Mouse (Mus musculus): ENCODE measurements around the gene Oas3.

DNA sequence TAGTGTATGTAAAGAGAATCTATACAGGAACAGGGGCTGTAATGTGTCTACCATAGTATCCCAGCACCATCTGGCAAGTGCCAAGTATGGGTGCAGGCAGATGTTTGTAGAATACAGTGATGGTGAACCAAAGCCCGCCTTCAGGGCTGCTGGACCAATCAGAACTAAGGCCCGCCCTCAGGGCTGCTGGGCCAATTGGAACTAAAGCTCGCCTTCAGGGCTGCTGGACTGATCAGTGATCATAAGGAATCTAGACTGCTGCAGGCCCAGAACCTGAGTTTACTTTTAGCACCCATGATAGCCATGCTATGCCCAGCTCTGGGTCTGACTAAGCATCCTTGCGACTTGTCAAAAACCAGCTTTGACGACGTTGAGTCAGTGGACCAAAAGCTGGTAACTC, 15.6 kb downstream of the Oas3 start:
- TF ChIP-seq CTCF (IDR thresholded peaks at IDR 0.05; ENCODE audit: insufficient read depth, low read length) (no peak), POLR2A (IDR thresholded peaks at IDR 0.05; ENCODE audit: borderline replicate concordance, extremely low read depth, low read depth, low read length) (no peak)

Measured in lung, adult 2 months (tissue).